Mouse (Mus musculus) limb, embryonic 14.5 days (tissue): ENCODE measurements around the gene Igf1r. TPM values are rescaled to one million over a fixed set of nuclear protein-coding genes. Genes with fewer than 3 reads are reported as not detected.

Experiments
- ATAC-seq: fragments of 200-750 bp; cut with Nextera tagmentation; 2 replicates; pipeline ENCODE4 v1.8.0; 2017; ENCODE audit warnings: low read depth, moderate number of reproducible peaks, moderate TSS enrichment; ENCODE audit not compliant: low FRiP score
- DNase-seq: peaks from one replicate; pipeline ENCODE4 v3.0.0-alpha.2; 2015; ENCODE audit warnings: low spot score
- H3K27ac ChIP-seq: fragments of 300-500 bp; sonication (generic); replicated peaks from 2 replicates; pipeline ENCODE4 v1.5.1; 2014; ENCODE audit warnings: low read depth, mild to moderate bottlenecking, low read length, moderate library complexity, mixed read lengths
- H3K27me3 ChIP-seq: fragments of 300-500 bp; sonication (generic); 2 replicates; pipeline ENCODE4 v1.6.1; 2014; ENCODE audit warnings: low read length, mixed read lengths; ENCODE audit not compliant: control insufficient read depth, insufficient read depth
- H3K36me3 ChIP-seq: fragments of 300-500 bp; sonication (generic); 2 replicates; pipeline ENCODE4 v1.6.1; 2014; ENCODE audit warnings: mild to moderate bottlenecking, low read length, moderate library complexity, mixed read lengths; ENCODE audit not compliant: control insufficient read depth, insufficient read depth
- H3K4me1 ChIP-seq: fragments of 300-500 bp; sonication (generic); 2 replicates; pipeline ENCODE4 v1.6.1; 2014; ENCODE audit warnings: antibody characterized with exemption, low read length, mixed read lengths; ENCODE audit not compliant: control insufficient read depth, insufficient read depth
- H3K4me2 ChIP-seq: fragments of 300-500 bp; sonication (generic); replicated peaks from 2 replicates; pipeline ENCODE4 v1.6.1; 2014; ENCODE audit warnings: low read depth, mild to moderate bottlenecking, low read length, moderate library complexity; ENCODE audit not compliant: severe bottlenecking
- H3K4me3 ChIP-seq: fragments of 300-500 bp; sonication (generic); replicated peaks from 2 replicates; pipeline ENCODE4 v1.5.1; 2014; ENCODE audit warnings: low read length
- H3K9ac ChIP-seq: fragments of 300-500 bp; sonication (generic); 2 replicates; pipeline ENCODE4 v1.6.1; 2014; ENCODE audit warnings: mild to moderate bottlenecking, low read depth, low read length, moderate library complexity; ENCODE audit not compliant: severe bottlenecking
- H3K9me3 ChIP-seq: fragments of 300-500 bp; sonication (generic); 2 replicates; pipeline ENCODE4 v1.6.1; 2016; ENCODE audit warnings: low read length; ENCODE audit not compliant: control insufficient read depth
- POLR2A ChIP-seq: fragments of 200-500 bp; IDR thresholded peaks from 2 replicates; pipeline ENCODE4 v1.8.0; 2012; ENCODE audit warnings: inconsistent platforms, mild to moderate bottlenecking, moderate library complexity, borderline replicate concordance; ENCODE audit not compliant: insufficient read depth, insufficient read length; ENCODE audit errors: extremely low read depth
- WGBS: fragments of 180-500 bp; shearing (Covaris S2); extraction: QIAGEN DNeasy Blood & Tissue Kit; methylation state at CpG from one replicate; pipeline ENCODE4 v1.1.7; 2014; 5-methylcytosine and 5-hydroxymethylcytosine counted together
- polyA plus RNA-seq, 2 experiments: library from polyadenylated mRNA; depleted of rRNA in 1 of 2; stranded (reverse) in 1 of 2; unstranded in 1 of 2; fragments of >200 nt; fragmentation: Nextera tagmentation in 1 of 2; extraction: Ambion mirVana in 1 of 2; gene quantifications; 2 replicates each; pipeline versions ENCODE4 v1.2.1 to v1.2.3; 2012 to 2014

The Igf1r gene
- polyA plus RNA-seq, 2 experiments: 22.5 to 34.6 TPM

GRCm38 (mm10) chr7:67968394-67968793 is 15.8 kb downstream of the Igf1r start:
- no peaks in the 10 kb centered on the region for H3K27me3 ChIP-seq
- H3K9me3 ChIP-seq: no peaks in the 10 kb centered on the region
- ATAC-seq (peak; percentile 41; the same call in 1 of the 2 replicates), DNase-seq (no peak)
- TF ChIP-seq POLR2A: no peak
- 71% methylated on average over 12 of the region's 12 CpGs for WGBS
- H3K27ac ChIP-seq: no peak overlapping the region
- no peak overlapping the region for H3K4me3 ChIP-seq
- H3K4me2 ChIP-seq: no peak overlapping the region
- H3K4me1 ChIP-seq: peaks cover 36% of the 10 kb centered on the region
- peaks cover 6% of the 10 kb centered on the region; the same call in 1 of the 2 replicates for H3K36me3 ChIP-seq
- H3K9ac ChIP-seq: no peak overlapping the region

GRCm38 (mm10) chr7:67969076-67969475 is 16.4 kb downstream of the Igf1r start:
- TF ChIP-seq POLR2A: no peak
- Histone ChIP-seq H3K4me1 (peaks cover 43% of the 10 kb centered on the region), H3K9me3 (no peaks in the 10 kb centered on the region), H3K36me3 (peaks cover 6% of the 10 kb centered on the region; the same call in 1 of the 2 replicates), H3K9ac (no peak overlapping the region), H3K4me3 (no peak overlapping the region), H3K27ac (no peak overlapping the region), H3K27me3 (no peaks in the 10 kb centered on the region), H3K4me2 (no peak overlapping the region)
- ATAC-seq: no peak
- WGBS: 69% methylated on average over 9 of the region's 9 CpGs
- no peak for DNase-seq

GRCm38 (mm10) chr7:67973180-67974014 is 20.8 kb downstream of the Igf1r start:
- H3K4me3 ChIP-seq: no peak overlapping the region
- no peak overlapping the region for H3K9ac ChIP-seq
- no peaks in the 10 kb centered on the region for H3K27me3 ChIP-seq
- ATAC-seq (no peak), DNase-seq (peak; percentile 47)
- H3K36me3 ChIP-seq: peaks cover 6% of the 10 kb centered on the region; the same call in 1 of the 2 replicates
- H3K27ac ChIP-seq: peak overlapping the region; percentile 59
- TF ChIP-seq POLR2A: no peak
- no peaks in the 10 kb centered on the region for H3K9me3 ChIP-seq
- WGBS: 8% methylated on average over 15 of the region's 15 CpGs
- peak overlapping the region; percentile 23; the same call in 1 of the 2 replicates for H3K4me2 ChIP-seq
- H3K4me1 ChIP-seq: peaks cover 51% of the 10 kb centered on the region

- Histone ChIP-seq H3K4me2 (no peak overlapping the region), H3K27ac (no peak overlapping the region), H3K9ac (no peak overlapping the region), H3K4me3 (no peak overlapping the region), H3K4me1 (peaks cover 26% of the 10 kb centered on the region; the same call in 1 of the 2 replicates), H3K36me3 (no peaks in the 10 kb centered on the region), H3K9me3 (no peaks in the 10 kb centered on the region), H3K27me3 (no peaks in the 10 kb centered on the region)
- WGBS: 32% methylated on average over 3 of the region's 3 CpGs
- TF ChIP-seq POLR2A: no peak
- ATAC-seq: no peak
- no peak for DNase-seq
Observed at GRCm38 (mm10) chr7:67981956-67982355, 29.3 kb downstream of the Igf1r start.

- no peak overlapping the region for H3K4me2 ChIP-seq
- H3K9ac ChIP-seq: no peak overlapping the region
- H3K27me3 ChIP-seq: no peaks in the 10 kb centered on the region
- no peak for DNase-seq
- H3K4me3 ChIP-seq: no peak overlapping the region
- no peak for TF ChIP-seq POLR2A
- H3K4me1 ChIP-seq: peaks cover 30% of the 10 kb centered on the region; the same call in 1 of the 2 replicates
- ATAC-seq: no peak
- H3K36me3 ChIP-seq: no peaks in the 10 kb centered on the region
- no peak overlapping the region for H3K27ac ChIP-seq
- WGBS: 60% methylated on average over 8 of the region's 8 CpGs
- no peaks in the 10 kb centered on the region for H3K9me3 ChIP-seq
Observed at GRCm38 (mm10) chr7:67982809-67983208, 30.2 kb downstream of the Igf1r start.
